Mouse (Mus musculus) neural tube, embryonic 13.5 days (tissue): ENCODE measurements around the gene Nup214. TPM values are rescaled to one million over a fixed set of nuclear protein-coding genes. Genes with fewer than 3 reads are reported as not detected.
A peak's percentile ranks its signal among the peaks of the same experiment; 100 is the strongest.

ENCODE experiments used
- ATAC-seq: fragments of 200-750 bp; cut with Nextera tagmentation; 2 replicates; pipeline ENCODE4 v1.8.0; 2017; ENCODE audit warnings: low read depth, mild to moderate bottlenecking, moderate TSS enrichment, moderate library complexity
- H3K27ac ChIP-seq: fragments of 300-500 bp; sonication (generic); replicated peaks from 2 replicates; pipeline ENCODE4 v1.5.1; 2015; ENCODE audit warnings: moderate library complexity, mild to moderate bottlenecking, inconsistent platforms
- H3K27me3 ChIP-seq: fragments of 300-500 bp; sonication (generic); 2 replicates; pipeline ENCODE4 v1.6.1; 2015; ENCODE audit warnings: mild to moderate bottlenecking, inconsistent platforms
- H3K36me3 ChIP-seq: fragments of 300-500 bp; sonication (generic); 2 replicates; pipeline ENCODE4 v1.6.1; 2015; ENCODE audit warnings: mild to moderate bottlenecking, inconsistent platforms
- H3K4me1 ChIP-seq: fragments of 300-500 bp; sonication (generic); replicated peaks from 2 replicates; pipeline ENCODE4 v1.6.1; 2015; ENCODE audit warnings: inconsistent platforms
- H3K4me2 ChIP-seq: fragments of 300-500 bp; sonication (generic); 2 replicates; pipeline ENCODE4 v1.6.1; 2015; ENCODE audit warnings: inconsistent platforms, mild to moderate bottlenecking, moderate library complexity
- H3K4me3 ChIP-seq: fragments of 300-500 bp; sonication (generic); 2 replicates; pipeline ENCODE4 v1.5.1; 2015; ENCODE audit warnings: mild to moderate bottlenecking, inconsistent platforms
- H3K9ac ChIP-seq: fragments of 300-500 bp; sonication (generic); 2 replicates; pipeline ENCODE4 v1.6.1; 2015; ENCODE audit warnings: moderate library complexity, mild to moderate bottlenecking, inconsistent platforms
- H3K9me3 ChIP-seq: fragments of 300-500 bp; sonication (generic); 2 replicates; pipeline ENCODE4 v1.6.1; 2016; ENCODE audit warnings: inconsistent platforms
- WGBS: fragments of 180-500 bp; shearing (Covaris S2); methylation state at CpG from one replicate; pipeline ENCODE4 v1.1.7; 2015; 5-methylcytosine and 5-hydroxymethylcytosine counted together
- polyA plus RNA-seq: library from polyadenylated mRNA; unstranded; fragments of >200 nt; fragmentation: Nextera tagmentation; extraction: Ambion mirVana; gene quantifications from 2 replicates; pipeline ENCODE4 v1.2.1, GENCODE M21; 2015

Gene Nup214
- polyA plus RNA-seq, 1 experiment from 2014 or later: 74.5 TPM

DNA sequence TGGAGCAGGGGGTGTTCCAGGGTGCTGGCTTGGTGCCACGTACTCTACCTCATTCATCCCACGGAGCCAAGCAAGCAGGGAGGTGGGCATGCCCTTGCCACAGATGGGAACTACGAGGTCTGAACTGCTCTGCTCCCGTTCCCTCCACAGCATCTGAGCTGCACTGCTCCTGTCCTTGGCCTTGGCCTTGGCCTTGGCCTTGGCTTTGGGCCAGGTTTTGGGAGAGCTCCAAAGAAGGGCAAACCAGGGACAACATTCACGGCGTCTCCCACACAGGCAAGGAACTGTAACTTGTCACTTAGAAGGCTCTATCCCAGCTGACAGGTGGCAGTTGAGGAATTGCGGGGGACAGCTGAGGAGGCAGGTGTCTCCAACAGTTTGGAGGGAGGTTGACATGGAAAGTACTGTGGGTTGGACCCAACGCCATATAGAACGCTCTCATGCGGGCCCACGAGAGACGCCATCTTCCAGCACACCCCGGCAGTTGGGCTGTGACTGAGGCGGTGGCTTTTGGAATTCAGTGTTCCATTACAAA, 105.0 kb downstream of the Nup214 start:
- peaks cover 35% of the 10 kb centered on the region for H3K27me3 ChIP-seq
- no peak overlapping the region for H3K4me2 ChIP-seq
- peaks cover 19% of the 10 kb centered on the region for H3K4me1 ChIP-seq
- H3K4me3 ChIP-seq: no peak overlapping the region
- no peaks in the 10 kb centered on the region for H3K9me3 ChIP-seq
- H3K36me3 ChIP-seq: no peaks in the 10 kb centered on the region
- H3K9ac ChIP-seq: no peak overlapping the region
- ATAC-seq: no peak
- WGBS: 90% methylated on average over 14 of the region's 14 CpGs
- no peak overlapping the region for H3K27ac ChIP-seq

DNA sequence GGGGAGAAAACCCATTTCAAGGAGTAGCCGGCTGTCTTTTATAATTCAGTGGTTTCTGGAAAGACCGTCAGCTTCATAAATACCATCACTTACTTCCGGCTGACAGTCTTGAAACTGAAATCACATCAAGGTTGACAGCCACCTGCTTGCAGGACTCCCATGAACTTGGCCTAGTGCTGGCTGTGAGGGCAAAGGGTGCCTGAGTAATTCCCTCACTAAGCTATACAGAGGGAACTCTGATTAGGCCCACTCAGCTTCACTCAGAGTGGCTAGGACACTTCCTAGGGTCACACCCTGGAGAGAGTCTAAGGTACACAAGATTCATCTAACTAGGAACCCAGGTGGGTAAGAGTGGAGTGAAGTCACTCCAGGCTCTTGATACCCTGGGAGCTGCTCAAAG, 106.4 kb downstream of the Nup214 start:
- Histone ChIP-seq H3K4me1 (peaks cover 19% of the 10 kb centered on the region), H3K4me3 (no peak overlapping the region), H3K36me3 (no peaks in the 10 kb centered on the region), H3K4me2 (no peak overlapping the region), H3K27ac (no peak overlapping the region), H3K9ac (no peak overlapping the region), H3K27me3 (peaks cover 48% of the 10 kb centered on the region), H3K9me3 (no peaks in the 10 kb centered on the region)
- no peak for ATAC-seq
- WGBS: 91% methylated on average over 3 of the region's 3 CpGs

DNA sequence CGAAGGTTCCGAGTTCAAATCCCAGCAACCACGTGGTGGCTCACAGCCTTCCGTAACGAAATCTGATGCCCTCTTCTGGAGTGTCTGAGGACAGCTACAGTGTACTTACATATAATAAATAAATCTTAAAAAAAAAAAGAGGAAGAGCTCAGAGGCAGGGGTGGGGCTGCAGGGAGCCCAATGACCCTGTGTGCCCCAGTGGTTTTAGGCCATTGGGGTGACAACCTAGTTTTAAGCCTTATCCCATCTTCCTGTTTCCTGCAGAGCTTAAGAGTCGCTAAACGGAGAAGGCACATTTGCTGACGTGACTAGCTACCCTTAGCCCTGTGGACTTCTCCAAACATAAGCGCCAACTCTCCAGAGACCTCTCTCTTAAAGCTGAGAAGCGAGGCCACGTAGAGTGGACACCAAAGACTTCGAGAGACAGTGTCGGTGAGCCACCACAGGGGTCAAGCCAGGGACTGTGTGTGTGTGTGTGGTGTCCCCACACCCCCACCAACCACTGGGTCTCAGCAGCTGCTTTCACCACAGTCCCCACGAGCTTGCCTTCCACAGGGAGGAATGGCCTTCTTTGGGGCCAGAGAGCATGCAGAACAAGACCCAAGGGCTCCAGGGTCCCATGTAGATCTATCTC, 107.2 kb downstream of the Nup214 start:
- H3K27me3 ChIP-seq: peaks cover 56% of the 10 kb centered on the region
- 81% methylated on average over 14 of the region's 14 CpGs for WGBS

DNA sequence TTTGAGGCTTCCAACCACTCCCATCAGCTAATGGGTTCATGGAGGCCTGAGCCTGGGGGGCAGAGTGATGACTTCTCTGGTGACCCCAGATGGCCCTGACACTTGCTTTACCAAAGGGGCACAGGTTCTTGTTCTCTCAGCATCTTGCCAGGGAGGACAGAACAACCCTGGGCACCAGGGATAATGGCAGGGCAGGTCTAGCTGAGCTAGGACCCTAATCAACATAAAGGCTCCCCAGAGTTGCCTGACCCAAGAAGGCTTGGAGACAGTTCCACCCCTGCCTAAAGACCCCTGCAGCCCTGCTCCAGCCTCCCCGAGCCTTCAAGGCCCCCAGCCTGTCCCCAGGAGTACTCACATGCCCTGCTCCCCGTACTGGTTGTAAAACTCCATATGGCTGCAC, 108.0 kb downstream of the Nup214 start:
- no peak overlapping the region for H3K27ac ChIP-seq
- no peak for ATAC-seq
- H3K9me3 ChIP-seq: no peaks in the 10 kb centered on the region
- peak overlapping the region; percentile 60 for H3K4me3 ChIP-seq
- H3K4me2 ChIP-seq: peak overlapping the region; percentile 99
- peak overlapping the region; percentile 19; the same call in 1 of the 2 replicates for H3K9ac ChIP-seq
- H3K36me3 ChIP-seq: no peaks in the 10 kb centered on the region
- H3K27me3 ChIP-seq: peaks cover 64% of the 10 kb centered on the region
- peaks cover 19% of the 10 kb centered on the region for H3K4me1 ChIP-seq
- 22% methylated on average over 2 of the region's 2 CpGs for WGBS

More for the DNA sequence above, 107.2 kb downstream of the Nup214 start:
- Histone ChIP-seq H3K9me3 (no peaks in the 10 kb centered on the region), H3K27ac (no peak overlapping the region), H3K4me3 (0 out of 2 replicates have a peak overlapping the region, but pooled peaks have one; percentile 60), H3K4me1 (peaks cover 19% of the 10 kb centered on the region), H3K4me2 (peak overlapping the region; percentile 99), H3K9ac (0 out of 2 replicates have a peak overlapping the region, but pooled peaks have one; percentile 19), H3K36me3 (no peaks in the 10 kb centered on the region)
- ATAC-seq: no peak

DNA sequence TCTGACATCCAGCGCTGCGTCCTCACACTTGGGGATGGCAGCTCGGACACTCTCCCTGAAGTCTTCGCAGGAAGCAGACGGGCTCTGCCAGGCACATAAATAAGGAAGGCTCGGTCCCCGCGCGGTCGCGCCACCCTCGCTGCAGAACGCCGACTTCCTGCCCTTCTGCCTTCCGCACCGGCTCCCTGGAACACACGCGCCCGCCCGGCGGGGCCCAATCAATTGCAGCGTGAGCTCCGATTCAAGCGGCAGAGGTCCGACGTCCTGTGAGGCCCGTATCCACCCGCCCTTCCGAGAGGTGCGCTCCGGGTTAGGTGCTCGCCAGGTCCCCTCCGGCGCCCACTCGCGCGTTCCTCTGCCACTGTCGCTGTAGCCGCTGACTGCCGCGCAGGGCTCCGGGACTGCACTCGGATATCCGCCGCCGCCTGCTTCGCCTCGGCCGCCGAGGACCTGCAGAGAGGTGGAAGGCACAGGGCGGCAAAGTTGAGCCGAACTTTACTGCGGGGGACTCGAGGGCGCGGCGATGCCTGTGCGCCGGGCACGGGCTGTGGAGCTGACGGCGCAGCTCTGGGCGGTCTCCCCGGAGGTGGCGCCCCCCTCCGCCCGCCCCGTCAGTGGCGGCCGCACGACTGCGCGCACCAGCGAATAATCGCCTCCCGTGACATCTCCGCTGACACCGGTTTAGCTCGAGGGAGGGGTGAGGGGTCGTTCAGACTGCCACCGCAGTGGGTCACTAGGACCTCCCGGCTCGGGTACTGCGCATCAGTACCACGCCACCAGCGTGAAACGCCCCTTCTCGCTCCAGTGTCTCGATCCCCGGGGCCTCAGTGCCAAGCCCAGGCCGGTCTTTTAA, 109.1 kb downstream of the Nup214 start:
- no peaks in the 10 kb centered on the region for H3K36me3 ChIP-seq
- H3K9me3 ChIP-seq: no peaks in the 10 kb centered on the region
- H3K9ac ChIP-seq: peak overlapping the region; percentile 67
- peaks cover 75% of the 10 kb centered on the region for H3K27me3 ChIP-seq
- ATAC-seq: no peak
- H3K4me2 ChIP-seq: peak overlapping the region; percentile 99
- H3K4me1 ChIP-seq: peaks cover 26% of the 10 kb centered on the region
- under 1% methylated on average over 91 of the region's 91 CpGs for WGBS
- peak overlapping the region; percentile 60 for H3K4me3 ChIP-seq
- H3K27ac ChIP-seq: no peak overlapping the region

DNA sequence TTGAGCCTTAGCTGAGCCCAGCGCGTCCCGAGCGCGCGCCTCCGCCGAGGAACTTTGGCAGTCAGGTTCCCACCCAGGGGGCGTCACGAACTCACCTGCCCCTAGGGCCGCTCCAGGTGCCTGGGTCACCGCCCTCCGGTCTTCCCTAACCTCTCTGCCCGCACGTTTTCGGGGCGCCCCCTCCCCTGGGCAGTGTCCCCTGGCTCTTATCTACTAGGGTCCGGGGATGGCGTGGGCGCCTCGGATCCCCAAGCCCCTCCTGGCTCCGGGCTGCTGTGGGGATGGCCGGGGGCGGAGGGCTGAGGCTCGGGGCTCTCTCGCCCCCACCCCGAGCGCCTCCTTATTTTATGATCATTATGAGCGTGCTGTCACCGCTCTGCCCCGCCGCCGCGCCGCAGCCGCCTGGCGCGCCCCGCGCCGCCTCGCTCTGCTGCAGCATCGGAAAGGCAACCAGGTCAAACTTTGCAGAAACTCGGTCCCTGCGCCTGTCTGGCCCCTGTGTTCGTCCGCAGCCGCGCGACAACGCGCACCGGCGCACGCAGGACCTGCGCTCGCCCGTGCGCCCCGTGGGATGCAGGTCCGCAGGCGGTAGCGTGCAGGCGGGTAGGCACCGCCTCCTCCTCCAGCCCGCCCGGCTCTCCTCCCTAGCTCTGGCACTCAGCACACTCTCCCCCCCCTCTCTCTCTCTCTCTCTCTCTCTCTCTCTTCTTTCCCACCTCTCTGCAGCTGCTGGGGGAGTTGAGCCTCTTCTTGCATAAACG, 110.1 kb downstream of the Nup214 start, which contains the start of gene Fam78a:
TSS of gene Fam78a (minus strand) at position 747 of the 761 bp plus-strand sequence.
- Histone ChIP-seq H3K36me3 (no peaks in the 10 kb centered on the region), H3K27ac (no peak within 1 kb of the TSS; the same call in 1 of the 2 replicates), H3K4me1 (peaks cover 35% of the 10 kb centered on the region), H3K4me2 (peak within 1 kb of the TSS; percentile 99), H3K9ac (peak within 1 kb of the TSS; percentile 67), H3K9me3 (no peaks in the 10 kb centered on the region), H3K4me3 (peak within 1 kb of the TSS; percentile 60), H3K27me3 (peaks cover 84% of the 10 kb centered on the region)
- peak; percentile 73 for ATAC-seq
- under 1% methylated on average over 64 of the region's 68 CpGs for WGBS

DNA sequence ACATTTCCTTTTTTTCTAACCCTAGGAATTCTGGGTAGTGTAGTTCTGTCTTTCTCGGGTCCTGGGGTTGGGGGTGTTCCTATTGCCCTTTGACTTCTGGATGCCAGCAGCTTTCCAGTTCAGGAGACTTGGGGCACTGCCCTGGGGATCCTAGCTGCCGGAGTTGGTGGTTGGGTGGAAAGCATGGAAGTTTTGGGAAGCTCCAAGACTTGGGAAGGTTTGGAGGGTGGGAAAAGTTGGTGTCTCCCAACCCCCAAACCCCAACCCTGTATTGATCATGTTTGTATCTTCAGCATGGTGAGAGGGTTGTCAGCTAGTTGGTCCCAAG, 110.6 kb downstream of the Nup214 start:
- no peak for ATAC-seq
- WGBS: 14% methylated on average over 2 of the region's 2 CpGs
- Histone ChIP-seq H3K27ac (no peak overlapping the region), H3K4me3 (peak overlapping the region; percentile 60), H3K4me1 (peaks cover 35% of the 10 kb centered on the region), H3K9ac (no peak overlapping the region), H3K4me2 (peak overlapping the region; percentile 99), H3K9me3 (no peaks in the 10 kb centered on the region), H3K27me3 (peaks cover 89% of the 10 kb centered on the region), H3K36me3 (no peaks in the 10 kb centered on the region)

DNA sequence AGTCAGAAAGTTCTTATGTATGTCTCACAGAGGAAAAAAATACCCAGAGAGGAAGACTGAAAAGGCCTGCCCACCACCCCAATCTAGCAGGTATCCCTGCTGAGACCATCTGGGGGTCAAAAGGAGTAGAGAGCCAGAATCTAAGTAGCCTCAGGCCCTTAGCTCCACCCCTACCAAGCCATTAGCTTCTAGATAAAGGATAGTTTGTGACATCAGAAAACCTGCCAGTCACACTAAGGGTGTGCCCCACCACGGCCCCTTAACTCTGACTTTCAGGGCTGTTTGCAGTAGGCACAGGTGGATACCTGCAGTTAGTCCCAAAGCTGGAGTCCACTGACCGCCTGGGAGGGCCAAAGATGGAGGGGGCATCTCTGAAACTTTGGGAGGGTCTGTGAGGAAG, 111.0 kb downstream of the Nup214 start:
- H3K4me3 ChIP-seq: no peak overlapping the region
- no peak overlapping the region for H3K27ac ChIP-seq
- no peaks in the 10 kb centered on the region for H3K9me3 ChIP-seq
- 64% methylated on average over 2 of the region's 2 CpGs for WGBS
- H3K36me3 ChIP-seq: no peaks in the 10 kb centered on the region
- no peak overlapping the region for H3K4me2 ChIP-seq
- H3K9ac ChIP-seq: no peak overlapping the region
- peaks cover 93% of the 10 kb centered on the region for H3K27me3 ChIP-seq
- H3K4me1 ChIP-seq: peaks cover 35% of the 10 kb centered on the region
- ATAC-seq: no peak

DNA sequence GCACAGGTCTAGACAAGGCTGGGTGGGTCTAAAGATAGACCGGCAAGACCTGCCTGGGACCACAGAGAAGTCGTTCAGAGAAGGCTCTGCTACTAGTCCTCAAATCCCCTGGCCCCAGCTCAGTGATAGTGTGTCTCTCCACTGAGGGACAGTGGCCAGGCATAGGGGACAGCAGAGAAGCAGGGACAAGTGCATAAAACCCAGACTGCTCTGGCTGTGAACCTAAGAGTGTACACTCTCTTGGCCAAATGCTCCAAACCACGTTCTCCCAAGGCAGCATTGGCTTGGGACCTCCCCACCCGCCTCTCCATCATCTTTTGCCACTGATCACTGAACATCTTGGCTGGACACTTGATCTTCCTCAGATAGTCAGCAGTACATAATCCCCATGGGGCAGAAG, 113.4 kb downstream of the Nup214 start:
- 62% methylated on average over 4 of the region's 4 CpGs for whole genome bisulfite sequencing
- ATAC-seq: no peak
- Histone ChIP-seq H3K4me2 (no peak overlapping the region), H3K9me3 (no peaks in the 10 kb centered on the region), H3K36me3 (no peaks in the 10 kb centered on the region), H3K27me3 (peaks cover 79% of the 10 kb centered on the region), H3K9ac (no peak overlapping the region), H3K4me3 (no peak overlapping the region), H3K4me1 (peaks cover 33% of the 10 kb centered on the region), H3K27ac (no peak overlapping the region)

DNA sequence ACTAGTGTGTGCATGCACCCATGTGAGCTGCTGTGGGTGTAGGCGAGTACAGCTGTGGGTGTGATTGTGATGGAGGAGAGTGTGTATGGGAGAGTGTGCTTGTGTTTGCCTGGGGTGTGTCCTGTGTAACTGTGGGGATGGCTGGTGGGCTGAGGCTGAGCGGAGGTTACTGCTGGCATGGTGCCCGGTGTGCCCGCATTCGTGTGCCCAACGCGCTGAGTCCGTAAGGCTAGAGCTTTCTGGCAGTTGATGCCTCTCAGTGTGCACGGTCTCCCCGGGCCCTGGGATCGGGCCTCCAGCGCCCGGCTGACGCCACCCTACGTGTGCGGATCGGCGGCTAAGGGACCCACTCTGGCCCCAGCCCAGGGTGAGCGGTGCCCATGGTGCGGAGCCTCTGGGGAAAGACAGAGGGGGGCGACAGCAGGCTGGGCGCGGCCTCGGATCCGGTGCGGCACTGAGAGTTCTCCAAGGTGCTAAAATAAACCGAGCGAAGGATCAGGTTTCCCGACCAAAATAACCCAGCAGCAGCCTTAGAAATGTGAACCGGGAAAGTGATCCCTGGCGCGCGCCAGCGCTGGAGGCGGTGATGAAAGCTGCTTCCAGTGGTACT, 114.2 kb downstream of the Nup214 start:
- no peaks in the 10 kb centered on the region for H3K9me3 ChIP-seq
- H3K27me3 ChIP-seq: peaks cover 70% of the 10 kb centered on the region

DNA sequence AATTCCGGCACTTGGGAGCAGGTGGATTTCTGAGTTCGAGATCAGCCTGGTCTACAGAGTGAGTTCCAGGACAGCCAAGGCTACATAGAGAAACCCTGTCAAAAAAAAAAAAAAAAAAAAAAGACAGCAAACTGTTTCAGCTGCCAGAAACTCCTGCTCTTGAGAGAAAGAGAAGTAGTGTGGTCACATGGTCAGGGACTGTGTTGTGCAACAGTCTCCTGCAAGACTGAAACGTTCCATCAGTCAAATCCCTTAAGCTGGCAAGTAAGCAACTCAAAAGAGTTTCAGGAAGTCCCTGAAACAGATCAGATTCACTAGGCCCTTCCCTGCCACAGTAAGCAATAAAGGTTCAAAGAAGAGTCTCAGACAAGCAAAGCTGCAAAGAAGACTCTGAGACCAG, 115.4 kb downstream of the Nup214 start:
- Histone ChIP-seq H3K36me3 (no peaks in the 10 kb centered on the region), H3K27me3 (peaks cover 60% of the 10 kb centered on the region), H3K4me2 (no peak overlapping the region), H3K9ac (no peak overlapping the region), H3K4me1 (peaks cover 16% of the 10 kb centered on the region), H3K4me3 (no peak overlapping the region), H3K27ac (no peak overlapping the region), H3K9me3 (no peaks in the 10 kb centered on the region)
- ATAC-seq: no peak
- WGBS: 74% methylated on average over 3 of the region's 3 CpGs

More for the DNA sequence above, 114.2 kb downstream of the Nup214 start:
- Histone ChIP-seq H3K4me1 (peaks cover 24% of the 10 kb centered on the region), H3K4me2 (peak overlapping the region; percentile 54), H3K27ac (peak overlapping the region; percentile 33; the same call in 1 of the 2 replicates), H3K9ac (peak overlapping the region; percentile 56; the same call in 1 of the 2 replicates), H3K36me3 (no peaks in the 10 kb centered on the region), H3K4me3 (peak overlapping the region; percentile 25)
- ATAC-seq: no peak
- WGBS: 6% methylated on average over 35 of the region's 35 CpGs
